Mouse (Mus musculus): ENCODE results near the gene Zfp691. TPM values are rescaled to one million over a fixed set of nuclear protein-coding genes. Genes with fewer than 3 reads are reported as not detected.

Zfp691 gene
- polyA plus RNA-seq, 1 experiment, result 5.8 TPM

GRCm38 (mm10) chr4:119162990-119163389, 11.0 kb downstream of the Zfp691 start:
- 77% methylated on average over 4 of the region's 4 CpGs for WGBS
- TF ChIP-seq POLR2A (IDR thresholded peaks at IDR 0.05; ENCODE audit: borderline replicate concordance, control insufficient read depth, low read depth, low read length) (no peak), CTCF (IDR thresholded peaks at IDR 0.05; ENCODE audit: control insufficient read depth, insufficient read depth, low read length) (no peak)
- no peak overlapping the region for H3K4me3 ChIP-seq (replicated peaks; ENCODE audit: control insufficient read depth, low read depth, low read length)
- no peak overlapping the region for H3K27ac ChIP-seq (ENCODE audit: control insufficient read depth, insufficient read depth, low read depth, low read length, poor library complexity)
- no peaks in the 10 kb centered on the region for H3K4me1 ChIP-seq (ENCODE audit: control insufficient read depth, insufficient read depth, low read length)

GRCm38 (mm10) chr4:119161358-119161757, 12.6 kb downstream of the Zfp691 start:
- 71% methylated on average over 3 of the region's 3 CpGs for WGBS

GRCm38 (mm10) chr4:119157891-119158290, 16.1 kb downstream of the Zfp691 start:
- 82% methylated on average over 5 of the region's 5 CpGs for WGBS
- TF ChIP-seq CTCF (IDR thresholded peaks at IDR 0.05; ENCODE audit: control insufficient read depth, insufficient read depth, low read length) (no peak), POLR2A (IDR thresholded peaks at IDR 0.05; ENCODE audit: borderline replicate concordance, control insufficient read depth, low read depth, low read length) (no peak)
- Histone ChIP-seq H3K4me3 (replicated peaks; ENCODE audit: control insufficient read depth, low read depth, low read length) (no peak overlapping the region), H3K4me1 (ENCODE audit: control insufficient read depth, insufficient read depth, low read length) (no peaks in the 10 kb centered on the region), H3K27ac (ENCODE audit: control insufficient read depth, insufficient read depth, low read depth, low read length, poor library complexity) (no peak overlapping the region)

More at GRCm38 (mm10) chr4:119161358-119161757, 12.6 kb downstream of the Zfp691 start:
- H3K27ac ChIP-seq (ENCODE audit: control insufficient read depth, insufficient read depth, low read depth, low read length, poor library complexity), result no peak overlapping the region
- TF ChIP-seq POLR2A (IDR thresholded peaks at IDR 0.05; ENCODE audit: borderline replicate concordance, control insufficient read depth, low read depth, low read length), result no peak
- TF ChIP-seq CTCF (IDR thresholded peaks at IDR 0.05; ENCODE audit: control insufficient read depth, insufficient read depth, low read length), result no peak
- no peak overlapping the region for H3K4me3 ChIP-seq (replicated peaks; ENCODE audit: control insufficient read depth, low read depth, low read length)
- H3K4me1 ChIP-seq (ENCODE audit: control insufficient read depth, insufficient read depth, low read length), result no peaks in the 10 kb centered on the region

GRCm38 (mm10) chr4:119157186-119157585, 16.8 kb downstream of the Zfp691 start:
- WGBS, result 18% methylated on average over 2 of the region's 2 CpGs
- no peak overlapping the region for H3K27ac ChIP-seq (ENCODE audit: control insufficient read depth, insufficient read depth, low read depth, low read length, poor library complexity)
- H3K4me1 ChIP-seq (ENCODE audit: control insufficient read depth, insufficient read depth, low read length), result no peaks in the 10 kb centered on the region

GRCm38 (mm10) chr4:119148741-119149140, 25.3 kb downstream of the Zfp691 start:
- Histone ChIP-seq H3K4me3 (replicated peaks; ENCODE audit: control insufficient read depth, low read depth, low read length) (no peak overlapping the region), H3K4me1 (ENCODE audit: control insufficient read depth, insufficient read depth, low read length) (no peaks in the 10 kb centered on the region), H3K27ac (ENCODE audit: control insufficient read depth, insufficient read depth, low read depth, low read length, poor library complexity) (no peak overlapping the region)
- 70% methylated on average over 11 of the region's 11 CpGs for WGBS
- TF ChIP-seq POLR2A (IDR thresholded peaks at IDR 0.05; ENCODE audit: borderline replicate concordance, control insufficient read depth, low read depth, low read length) (no peak), CTCF (IDR thresholded peaks at IDR 0.05; ENCODE audit: control insufficient read depth, insufficient read depth, low read length) (no peak)

More at GRCm38 (mm10) chr4:119157186-119157585, 16.8 kb downstream of the Zfp691 start:
- TF ChIP-seq POLR2A (IDR thresholded peaks at IDR 0.05; ENCODE audit: borderline replicate concordance, control insufficient read depth, low read depth, low read length) (no peak), CTCF (IDR thresholded peaks at IDR 0.05; ENCODE audit: control insufficient read depth, insufficient read depth, low read length) (peak; percentile 40)
- H3K4me3 ChIP-seq (replicated peaks; ENCODE audit: control insufficient read depth, low read depth, low read length), result no peak overlapping the region

- TF ChIP-seq CTCF (IDR thresholded peaks at IDR 0.05; ENCODE audit: control insufficient read depth, insufficient read depth, low read length) (no peak), POLR2A (IDR thresholded peaks at IDR 0.05; ENCODE audit: borderline replicate concordance, control insufficient read depth, low read depth, low read length) (no peak)
- Histone ChIP-seq H3K27ac (ENCODE audit: control insufficient read depth, insufficient read depth, low read depth, low read length, poor library complexity) (no peak overlapping the region), H3K4me3 (replicated peaks; ENCODE audit: control insufficient read depth, low read depth, low read length) (no peak overlapping the region), H3K4me1 (ENCODE audit: control insufficient read depth, insufficient read depth, low read length) (no peaks in the 10 kb centered on the region)
- WGBS, result 80% methylated on average over 5 of the region's 5 CpGs
Measured at GRCm38 (mm10) chr4:119147347-119147746, 26.6 kb downstream of the Zfp691 start.

GRCm38 (mm10) chr4:119146816-119147215, 27.2 kb downstream of the Zfp691 start:
- Histone ChIP-seq H3K4me3 (replicated peaks; ENCODE audit: control insufficient read depth, low read depth, low read length) (no peak overlapping the region), H3K4me1 (ENCODE audit: control insufficient read depth, insufficient read depth, low read length) (no peaks in the 10 kb centered on the region), H3K27ac (ENCODE audit: control insufficient read depth, insufficient read depth, low read depth, low read length, poor library complexity) (no peak overlapping the region)
- TF ChIP-seq POLR2A (IDR thresholded peaks at IDR 0.05; ENCODE audit: borderline replicate concordance, control insufficient read depth, low read depth, low read length), result no peak
- TF ChIP-seq CTCF (IDR thresholded peaks at IDR 0.05; ENCODE audit: control insufficient read depth, insufficient read depth, low read length), result no peak
- 88% methylated on average over 7 of the region's 7 CpGs for WGBS

GRCm38 (mm10) chr4:119142230-119142871, 31.6 kb downstream of the Zfp691 start:
- no peak overlapping the region for H3K4me3 ChIP-seq (replicated peaks; ENCODE audit: control insufficient read depth, low read depth, low read length)
- no peak overlapping the region for H3K27ac ChIP-seq (ENCODE audit: control insufficient read depth, insufficient read depth, low read depth, low read length, poor library complexity)
- peaks cover 1% of the 10 kb centered on the region; the same call in 1 of the 2 replicates for H3K4me1 ChIP-seq (ENCODE audit: control insufficient read depth, insufficient read depth, low read length)
- WGBS, result 59% methylated on average over 24 of the region's 24 CpGs
- TF ChIP-seq CTCF (IDR thresholded peaks at IDR 0.05; ENCODE audit: control insufficient read depth, insufficient read depth, low read length) (peak; percentile 52), POLR2A (IDR thresholded peaks at IDR 0.05; ENCODE audit: borderline replicate concordance, control insufficient read depth, low read depth, low read length) (no peak)
